Mouse (Mus musculus) embryo, embryonic 11.5 days (tissue): ENCODE measurements at regions not wholly inside any gene's neighbourhood (a gene's known extent, or its start where the extent isn't known, plus 50 kb on each side); places are given as distances from the start of the nearest gene placed in this dataset.

Experiments used
- DNase-seq: peaks from one replicate; pipeline ENCODE4 v3.0.0-alpha.2; 2012; ENCODE audit warnings: low read depth, low spot score

DNA sequence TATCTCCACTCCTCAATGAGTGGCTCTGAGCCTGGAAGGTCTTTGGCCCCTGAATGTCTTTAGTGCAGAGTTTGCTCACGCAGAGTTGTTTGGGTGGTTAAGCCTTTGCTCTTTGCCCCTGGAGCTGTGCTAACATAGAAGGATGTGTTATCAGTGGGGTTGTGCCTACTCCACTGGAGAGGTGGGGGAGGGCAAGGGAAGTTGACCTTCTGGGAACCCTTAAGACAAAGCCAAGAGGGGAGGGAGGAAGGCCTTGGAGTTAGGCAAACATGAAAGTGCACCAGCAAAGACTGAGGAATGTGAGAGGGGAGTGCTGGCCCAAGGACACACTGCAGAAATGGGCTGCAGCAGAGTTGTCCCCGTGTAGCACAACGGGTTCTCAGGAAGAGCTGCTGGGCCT, 96.3 kb upstream of the Shh start:
- no peak for DNase-seq

DNA sequence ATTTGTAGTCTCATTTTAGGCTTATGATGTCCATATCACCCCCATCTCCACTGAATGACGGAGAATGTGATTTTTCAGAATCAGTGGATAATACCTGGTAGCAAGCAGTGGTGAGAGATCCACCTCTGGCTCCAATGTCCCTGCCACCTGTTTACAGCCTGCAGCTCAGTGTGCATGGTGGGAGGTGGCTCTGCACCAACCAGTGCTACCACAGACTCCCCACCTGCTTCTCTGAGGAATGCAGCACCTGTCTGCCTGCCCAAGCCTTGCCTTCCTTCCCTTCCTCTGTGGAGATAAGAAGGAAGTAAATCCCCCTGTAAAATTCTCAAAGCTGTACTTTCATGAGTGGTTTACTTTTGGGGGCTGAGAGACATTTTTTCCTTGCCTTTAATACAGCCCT, 95.9 kb upstream of the Shh start:
- no peak for DNase-seq

DNA sequence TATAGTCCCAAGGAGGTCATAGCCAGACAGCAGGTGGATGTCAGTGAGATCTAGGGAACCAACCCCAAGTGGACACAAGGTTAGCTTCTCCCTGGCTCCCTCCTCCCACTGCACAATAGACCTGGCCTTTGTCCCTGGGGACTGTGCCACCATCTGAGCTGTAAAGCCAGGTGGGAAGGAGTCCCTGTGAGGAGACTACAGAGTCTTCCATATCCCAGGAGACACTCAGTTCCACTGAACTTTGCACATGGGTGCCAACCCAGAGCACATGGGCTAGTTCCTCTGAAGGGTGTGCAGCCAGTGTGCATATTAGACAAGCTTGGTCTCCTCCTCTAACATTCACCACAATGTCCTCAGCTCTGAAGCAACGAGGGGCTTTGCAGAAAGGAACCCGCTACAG, 86.5 kb upstream of the Shh start:
- DNase-seq: no peak

DNA sequence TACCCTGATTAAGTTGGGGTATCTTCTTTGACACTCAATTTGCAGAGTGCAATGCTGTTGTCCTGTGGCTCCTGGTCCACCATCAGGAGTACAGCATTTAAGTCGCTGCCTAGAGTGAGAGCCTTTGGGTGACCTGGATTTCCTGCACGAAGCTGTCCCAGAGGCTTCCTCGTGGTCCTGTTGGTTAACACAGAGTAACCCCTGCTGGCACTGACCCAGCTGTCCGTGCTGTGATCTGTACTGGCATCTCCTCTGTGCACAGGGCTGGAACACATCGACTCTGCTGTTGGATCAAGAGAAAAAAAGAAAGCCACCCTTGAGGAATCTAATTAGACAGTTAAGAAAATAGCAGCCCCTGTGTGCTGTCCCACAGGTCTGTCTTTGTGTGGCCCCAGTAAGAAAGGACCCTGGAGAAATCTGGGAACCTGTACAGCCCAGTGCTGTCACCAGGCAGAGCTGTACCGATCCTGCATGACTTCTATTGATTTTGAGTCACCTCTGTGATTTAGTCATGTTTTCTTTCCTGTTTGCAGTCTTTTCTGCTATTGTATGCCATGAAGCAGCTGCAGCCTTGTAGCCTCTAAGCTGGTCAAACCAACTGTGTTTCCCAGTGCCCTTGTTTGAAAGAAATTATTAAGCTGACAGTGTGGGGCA, 63.3 kb upstream of the Shh start:
- no peak for DNase-seq

DNA sequence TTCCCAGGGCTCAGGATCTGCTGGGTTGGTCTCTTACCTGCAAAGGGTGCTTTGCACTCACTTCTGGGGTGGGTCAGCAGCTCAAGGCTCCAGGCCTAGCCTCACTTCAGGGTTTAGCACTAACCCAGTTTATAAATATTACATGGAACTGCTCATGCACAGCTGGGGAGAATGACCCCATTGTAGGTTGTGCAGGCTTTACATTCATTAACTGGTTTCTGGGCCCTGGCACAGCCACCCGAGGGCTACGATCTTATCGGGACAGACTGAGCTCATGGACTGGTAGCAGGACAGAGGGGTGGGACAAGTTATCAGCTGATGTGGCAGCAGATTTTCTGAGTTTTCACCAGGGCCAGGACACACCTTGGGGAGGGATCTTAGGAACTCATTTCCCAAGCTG, 59.4 kb upstream of the Shh start:
- no peak for DNase-seq

DNA sequence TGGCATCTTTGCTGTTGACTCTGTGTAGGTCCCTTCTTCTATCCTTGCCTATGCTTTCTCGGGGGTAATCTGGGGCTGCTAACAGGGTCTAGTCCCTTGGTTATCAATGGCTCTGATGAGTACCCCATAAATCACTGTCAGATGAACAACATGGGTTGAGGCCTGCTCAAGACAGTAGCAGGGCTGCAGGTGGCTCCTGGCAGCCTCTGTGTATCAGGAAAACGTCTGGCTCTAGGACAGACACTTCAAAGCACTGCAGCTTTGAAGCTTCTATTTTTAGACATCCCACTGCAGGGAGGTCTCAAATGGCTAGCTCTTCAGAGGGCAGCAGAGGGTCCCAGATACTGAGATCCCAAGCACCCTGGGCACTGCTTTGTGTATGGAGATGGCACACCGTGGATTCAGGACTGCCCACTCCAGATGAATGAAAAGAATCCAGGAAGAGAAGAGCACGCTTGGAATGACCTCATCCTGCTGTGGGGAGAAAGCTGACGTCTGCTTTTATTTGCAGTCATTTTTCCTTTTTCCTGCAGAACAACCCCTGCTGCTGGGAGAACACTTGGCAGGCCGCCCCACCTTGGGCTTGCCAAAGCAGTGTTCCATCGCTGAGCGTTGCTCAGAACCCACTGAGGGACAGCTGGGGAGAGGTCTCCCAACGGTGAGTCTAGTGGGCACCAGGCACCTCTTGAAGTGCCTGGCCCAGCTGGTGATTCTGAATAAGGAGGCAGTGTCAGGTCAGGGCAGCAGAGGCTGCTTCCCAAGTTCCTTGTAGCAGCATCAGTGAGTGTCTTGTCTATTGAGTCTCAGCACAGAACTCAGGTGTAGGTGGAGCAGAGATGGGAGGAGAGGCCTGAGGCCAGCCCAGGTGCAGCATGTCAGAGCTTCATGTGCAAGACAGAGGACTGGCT, 54.0 kb upstream of the Shh start:
- DNase-seq: no peak

DNA sequence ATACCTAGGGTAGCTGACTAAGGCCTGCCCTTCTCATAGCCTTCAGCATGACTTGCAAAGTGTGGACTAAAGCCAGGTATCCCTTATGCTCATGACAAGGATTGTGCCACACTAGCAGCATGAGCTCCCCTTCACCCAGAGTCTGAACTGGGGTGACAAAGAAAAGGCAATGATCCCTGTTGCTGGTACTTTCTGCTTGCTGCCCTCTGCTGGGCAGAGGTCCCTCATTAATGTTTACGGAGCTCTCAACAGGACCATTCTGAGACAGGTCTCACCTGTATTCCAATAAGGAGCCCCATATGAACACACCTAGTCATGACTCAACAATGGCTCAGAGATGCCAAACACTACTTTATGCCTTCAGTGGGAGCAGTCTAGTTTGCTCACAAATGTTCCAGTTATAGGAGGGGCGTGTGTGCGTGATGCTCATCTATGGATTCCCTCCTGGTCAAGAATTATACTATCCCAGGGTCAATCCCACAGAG, 52.0 kb upstream of the Shh start:
- DNase-seq: no peak
